Mouse (Mus musculus) megakaryocyte-erythroid progenitor cell, adult 5-6 weeks (primary cell): ENCODE measurements around the gene Fam76b. TPM values are rescaled to one million over a fixed set of nuclear protein-coding genes. Genes with fewer than 3 reads are reported as not detected.

Source experiments
- ATAC-seq: replicated peaks from 2 replicates; pipeline ENCODE4 v1.8.0; 2016; ENCODE audit warnings: mild to moderate bottlenecking, inconsistent platforms; ENCODE audit not compliant: severe bottlenecking, poor library complexity, low FRiP score, low TSS enrichment
- total RNA-seq, 2 experiments: library from RNA; stranded (forward) in 1 of 2; stranded (reverse) in 1 of 2; fragments of 200-1000, 215-1000 nt in 1 of 2; fragments of >200 nt in 1 of 2; fragmentation: Nextera tagmentation in 1 of 2; gene quantifications; 2 replicates each; pipeline ENCODE4 v1.2.3; 2014 to 2017

Fam76b gene
- total RNA-seq, 2 experiments from 2014 or later, result 36.0 to 37.7 TPM

- ATAC-seq, result no peak
Measured at GRCm38 (mm10) chr9:13856247-13856646, 28.7 kb downstream of the Fam76b start.

- no peak for ATAC-seq
Measured at GRCm38 (mm10) chr9:13856777-13857176, 29.3 kb downstream of the Fam76b start.

GRCm38 (mm10) chr9:13867646-13868045, 40.1 kb downstream of the Fam76b start:
- no peak for ATAC-seq

GRCm38 (mm10) chr9:13871631-13872030, 44.1 kb downstream of the Fam76b start:
- ATAC-seq, result no peak

GRCm38 (mm10) chr9:13874359-13874758, 46.8 kb downstream of the Fam76b start:
- peak; percentile 68; the same call in 1 of the 2 replicates for ATAC-seq

- no peak for ATAC-seq
Measured at GRCm38 (mm10) chr9:13875340-13875739, 47.8 kb downstream of the Fam76b start.

GRCm38 (mm10) chr9:13880761-13881160, 53.2 kb downstream of the Fam76b start:
- no peak for ATAC-seq

GRCm38 (mm10) chr9:13882478-13882877, 55.0 kb downstream of the Fam76b start:
- ATAC-seq, result no peak

GRCm38 (mm10) chr9:13888981-13889380, 61.5 kb downstream of the Fam76b start:
- no peak for ATAC-seq

GRCm38 (mm10) chr9:13889657-13890056, 62.1 kb downstream of the Fam76b start:
- ATAC-seq, result peak; percentile 85

- ATAC-seq, result no peak
Measured at GRCm38 (mm10) chr9:13890171-13890570, 62.7 kb downstream of the Fam76b start.

GRCm38 (mm10) chr9:13891888-13892287, 64.4 kb downstream of the Fam76b start:
- no peak for ATAC-seq

- ATAC-seq, result no peak
Measured at GRCm38 (mm10) chr9:13893044-13893443, 65.5 kb downstream of the Fam76b start.

- ATAC-seq, result no peak
Measured at GRCm38 (mm10) chr9:13894491-13894890, 67.0 kb downstream of the Fam76b start.

- no peak for ATAC-seq
Measured at GRCm38 (mm10) chr9:13894936-13895335, 67.4 kb downstream of the Fam76b start.

- ATAC-seq, result no peak
Measured at GRCm38 (mm10) chr9:13896055-13896454, 68.5 kb downstream of the Fam76b start.

GRCm38 (mm10) chr9:13898510-13899305, 71.2 kb downstream of the Fam76b start:
- ATAC-seq, result no peak

GRCm38 (mm10) chr9:13902030-13902429, 74.5 kb downstream of the Fam76b start:
- no peak for ATAC-seq

- no peak for ATAC-seq
Measured at GRCm38 (mm10) chr9:13904091-13904779, 76.7 kb downstream of the Fam76b start.
